Mouse (Mus musculus) mesoderm, embryonic 11.5 days (tissue): Measurements from ENCODE around the gene Adar.

Experiments used
- DNase-seq: peaks from one replicate; pipeline ENCODE4 v3.0.0-alpha.2; 2012; ENCODE audit warnings: low read depth, low spot score

The Adar gene

GRCm38 (mm10) chr3:89714359-89715206 is at the start of gene Adar:
Adar (plus strand) TSS chr3:89715022.
- peak; percentile 80 for DNase-seq

- DNase-seq, result no peak
Observed at GRCm38 (mm10) chr3:89667131-89667530, 47.7 kb upstream of the Adar start.

- DNase-seq, result no peak
Observed at GRCm38 (mm10) chr3:89671334-89671733, 43.5 kb upstream of the Adar start.

GRCm38 (mm10) chr3:89672573-89673317 is 42.1 kb upstream of the Adar start:
- no peak for DNase-seq

- no peak for DNase-seq
Observed at GRCm38 (mm10) chr3:89677617-89678016, 37.2 kb upstream of the Adar start.

GRCm38 (mm10) chr3:89686031-89686430 is 28.8 kb upstream of the Adar start:
- no peak for DNase-seq

GRCm38 (mm10) chr3:89688694-89689581 is 25.9 kb upstream of the Adar start:
- DNase-seq, result peak; percentile 87

- DNase-seq, result no peak
Observed at GRCm38 (mm10) chr3:89691776-89692175, 23.0 kb upstream of the Adar start.

GRCm38 (mm10) chr3:89696152-89696821 is 18.5 kb upstream of the Adar start:
- DNase-seq, result no peak

GRCm38 (mm10) chr3:89698958-89699357 is 15.9 kb upstream of the Adar start:
- no peak for DNase-seq

GRCm38 (mm10) chr3:89700461-89700860 is 14.4 kb upstream of the Adar start:
- DNase-seq, result peak; percentile 49

GRCm38 (mm10) chr3:89703596-89703995 is 11.2 kb upstream of the Adar start:
- DNase-seq, result no peak

- DNase-seq, result no peak
Observed at GRCm38 (mm10) chr3:89704064-89704463, 10.8 kb upstream of the Adar start.

- peak; percentile 30 for DNase-seq
Observed at GRCm38 (mm10) chr3:89715207-89715966, 565 bp downstream of the Adar start.

GRCm38 (mm10) chr3:89715967-89716256 is 1.1 kb downstream of the Adar start:
- DNase-seq, result no peak

GRCm38 (mm10) chr3:89722032-89722431 is 7.2 kb downstream of the Adar start:
- no peak for DNase-seq

- DNase-seq, result peak; percentile 20
Observed at GRCm38 (mm10) chr3:89723400-89724084, 8.7 kb downstream of the Adar start.

GRCm38 (mm10) chr3:89727028-89727427 is 12.2 kb downstream of the Adar start:
- DNase-seq, result peak; percentile 47

GRCm38 (mm10) chr3:89728848-89729247 is 14.0 kb downstream of the Adar start:
- no peak for DNase-seq
